Mouse (Mus musculus): ENCODE results near the gene Znrf3.

The Znrf3 gene

DNA sequence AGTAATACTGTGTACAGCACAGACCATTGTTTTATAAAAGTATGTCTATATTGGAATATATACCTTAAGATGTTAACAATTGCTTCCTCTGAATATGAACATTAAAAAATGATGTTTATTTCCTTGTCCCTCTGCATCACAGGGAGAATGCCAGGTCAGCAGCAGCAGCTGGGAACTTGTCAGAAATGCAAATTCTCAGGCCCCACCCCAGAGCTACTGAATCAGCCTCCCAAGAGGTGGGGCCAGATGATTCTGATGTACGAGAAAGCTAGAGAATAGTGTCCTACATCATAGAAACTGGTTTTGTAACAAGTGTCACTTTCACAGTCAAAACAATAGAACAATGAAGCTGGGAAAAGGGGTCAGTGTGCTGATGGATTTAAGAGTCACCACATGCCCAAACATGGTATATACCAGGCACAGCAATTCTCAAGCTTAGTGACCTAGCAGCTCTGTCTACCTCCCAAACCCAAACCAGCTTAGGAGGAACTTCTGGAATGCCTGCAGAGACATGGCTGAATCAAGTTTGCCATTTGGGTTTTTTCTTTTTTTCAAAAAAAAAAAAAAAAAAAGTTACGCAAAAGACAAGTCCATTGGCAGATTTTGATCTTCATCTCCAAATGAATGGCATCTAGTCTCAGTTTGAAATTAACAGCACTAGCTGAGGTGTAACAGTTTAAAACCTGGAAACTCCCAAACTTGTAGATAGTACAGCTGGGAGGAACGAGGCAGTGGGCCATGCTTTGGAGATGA is 46.2 kb downstream of the Znrf3 start:
- no peak for DNase-seq (ENCODE audit: low read depth, low spot score)

DNA sequence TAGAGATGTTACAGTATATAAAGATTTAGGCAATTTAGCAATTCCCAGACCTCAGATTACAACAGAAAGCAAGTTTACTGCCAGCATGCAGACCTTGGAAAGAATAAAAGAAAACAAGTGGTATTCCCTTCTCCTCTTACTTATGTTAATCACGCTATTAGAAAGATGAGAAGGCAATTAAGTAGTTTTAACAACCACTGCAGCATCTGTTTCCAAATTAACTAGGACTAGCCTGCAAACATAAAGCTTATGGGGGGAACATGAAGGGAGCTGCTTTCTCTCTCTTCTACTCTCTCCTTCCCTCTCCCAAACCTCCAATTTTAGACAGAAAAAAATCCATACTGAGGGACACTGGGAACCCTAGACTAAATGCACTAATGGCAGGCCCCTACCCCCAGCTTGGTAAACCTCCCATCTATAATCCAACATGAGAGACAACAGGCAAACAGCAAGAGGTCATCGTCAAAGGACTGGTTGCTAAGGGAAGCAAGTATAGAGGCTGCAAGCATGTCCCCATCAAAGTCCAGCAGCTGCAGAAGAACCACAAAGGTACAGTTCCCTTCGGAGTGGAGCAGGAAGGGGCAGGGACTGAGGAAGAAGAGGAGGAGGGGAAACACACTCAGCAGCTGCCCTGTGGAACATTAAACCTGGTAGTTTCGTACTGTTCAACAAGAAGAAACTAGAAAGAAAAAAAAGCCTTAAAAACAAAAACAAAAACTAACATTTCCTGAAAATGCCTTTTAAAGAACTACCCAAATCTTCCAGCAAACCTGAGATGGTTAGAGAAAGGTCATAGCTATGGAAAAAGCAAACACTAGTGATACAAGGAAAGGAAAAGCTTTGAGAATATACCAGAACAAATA is 53.4 kb downstream of the Znrf3 start:
- DNase-seq (ENCODE audit: low read depth, low spot score), result no peak

DNA sequence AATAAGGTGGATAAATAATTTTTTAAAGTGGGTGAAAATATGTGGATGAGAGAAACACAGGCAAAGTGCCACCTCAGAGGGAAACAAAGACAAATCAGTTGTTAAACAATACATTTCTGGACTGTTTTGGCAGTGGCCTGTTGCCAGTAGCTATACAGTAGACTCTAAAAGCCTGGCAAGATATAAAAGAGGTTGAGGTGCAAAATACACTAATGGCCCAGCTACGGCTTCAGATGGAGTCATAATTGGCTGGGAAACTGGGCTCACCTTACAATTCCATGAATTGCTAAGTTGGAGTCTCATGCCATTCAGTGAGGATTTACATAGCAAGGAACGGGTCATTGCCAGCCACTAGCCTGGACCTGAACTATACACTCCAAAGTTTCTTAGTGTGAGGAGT is 62.0 kb downstream of the Znrf3 start:
- DNase-seq (ENCODE audit: low read depth, low spot score), result no peak

DNA sequence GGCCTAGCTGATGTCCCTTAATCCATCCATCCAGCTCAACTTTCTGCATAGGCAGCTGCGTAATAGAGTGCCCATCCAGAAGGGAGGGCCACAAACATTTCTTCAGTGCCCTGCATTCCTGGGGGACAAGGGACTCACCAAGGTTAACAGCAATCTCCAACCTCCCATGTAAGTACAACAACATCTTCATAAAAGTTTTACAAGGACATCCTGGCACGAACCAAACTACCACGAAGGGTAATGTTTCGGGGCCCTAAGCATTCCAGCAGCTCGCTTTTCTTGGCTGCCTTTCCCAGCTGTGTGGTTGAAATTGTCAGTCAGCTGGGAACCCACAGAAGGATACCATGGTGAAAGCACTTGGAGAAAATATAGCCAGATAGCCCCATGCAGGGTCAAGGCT is 63.4 kb downstream of the Znrf3 start:
- no peak for DNase-seq (ENCODE audit: low read depth, low spot score)

DNA sequence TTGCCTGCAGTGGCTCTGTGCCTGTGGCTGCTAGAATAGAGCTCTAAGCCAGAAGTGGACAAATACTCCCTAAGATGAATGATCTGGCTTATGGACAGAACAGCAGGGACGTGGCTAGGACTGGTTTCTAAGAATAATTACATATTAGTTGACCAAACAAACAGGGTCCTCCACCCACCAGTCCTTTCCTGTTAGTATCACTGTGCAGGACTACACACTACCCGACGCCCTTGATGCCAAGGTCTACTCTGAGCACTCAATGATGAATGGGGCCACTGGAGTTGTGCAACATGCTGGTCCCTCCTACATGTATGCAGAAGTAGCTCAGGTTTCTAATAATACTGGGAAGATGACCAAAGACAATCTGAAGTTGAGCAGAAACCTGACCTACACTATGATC is 64.4 kb downstream of the Znrf3 start:
- no peak for DNase-seq (ENCODE audit: low read depth, low spot score)

DNA sequence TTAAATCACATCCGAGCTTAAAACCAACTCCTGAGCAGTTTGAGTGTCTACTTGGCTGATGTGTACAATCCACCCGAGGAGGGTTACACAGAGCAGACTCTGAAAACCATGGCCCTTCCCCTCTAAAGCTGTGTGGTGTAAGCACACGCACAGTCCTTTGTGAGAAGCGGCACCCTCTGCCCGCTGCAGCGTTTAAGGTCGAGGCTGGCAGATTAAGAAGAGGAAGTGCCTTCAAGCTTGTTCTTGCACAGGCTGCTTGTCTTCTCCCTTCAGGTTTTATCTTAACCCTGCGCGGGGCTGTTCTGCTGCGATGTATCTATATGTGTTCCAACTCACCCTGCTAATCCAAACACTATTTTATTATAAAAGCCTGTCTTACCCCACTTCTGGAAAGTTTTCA is 75.5 kb downstream of the Znrf3 start:
- no peak for DNase-seq (ENCODE audit: low read depth, low spot score)

DNA sequence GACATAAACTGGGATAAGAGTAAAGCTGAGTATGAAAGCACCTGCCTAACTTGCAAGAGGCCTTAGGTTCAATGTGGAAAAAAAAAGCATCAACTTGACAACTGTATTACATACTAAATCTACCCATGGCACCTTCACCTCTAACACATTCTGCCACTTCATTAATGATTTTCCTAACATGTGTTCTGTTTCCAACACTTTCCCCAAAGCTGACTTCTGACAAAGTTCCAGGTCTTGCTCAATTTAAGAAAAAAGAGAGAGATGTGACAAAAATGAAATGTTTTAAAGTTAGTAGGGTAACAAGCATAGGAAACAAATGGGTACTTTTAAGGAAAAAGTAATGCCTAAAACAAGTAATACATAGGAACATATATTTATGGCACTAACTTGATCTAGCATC is 76.2 kb downstream of the Znrf3 start:
- no peak for DNase-seq (ENCODE audit: low read depth, low spot score)

DNA sequence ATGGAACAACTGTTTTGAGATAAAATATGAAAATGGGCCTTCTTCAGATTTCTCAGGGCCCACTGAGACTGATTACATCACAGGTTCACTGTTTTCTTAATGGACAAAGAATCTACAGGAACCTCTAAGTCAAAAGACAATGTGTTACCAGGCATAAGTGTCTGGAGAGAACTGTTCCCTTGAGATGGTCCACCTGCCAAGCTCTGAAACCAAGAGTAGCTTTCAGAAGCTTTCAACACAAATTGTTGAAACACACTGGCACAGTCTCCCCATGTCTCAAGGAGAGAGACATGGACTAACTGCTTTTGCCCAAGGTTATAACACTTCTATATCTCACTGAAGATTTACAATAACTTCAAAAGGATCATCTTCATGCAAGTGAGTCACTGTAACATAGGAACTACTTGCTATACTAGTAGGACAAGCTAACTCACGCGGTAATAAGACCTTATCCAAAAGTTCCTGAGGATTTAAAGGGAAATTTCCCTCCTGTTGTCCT is 89.3 kb downstream of the Znrf3 start:
- DNase-seq (ENCODE audit: low read depth, low spot score), result no peak

DNA sequence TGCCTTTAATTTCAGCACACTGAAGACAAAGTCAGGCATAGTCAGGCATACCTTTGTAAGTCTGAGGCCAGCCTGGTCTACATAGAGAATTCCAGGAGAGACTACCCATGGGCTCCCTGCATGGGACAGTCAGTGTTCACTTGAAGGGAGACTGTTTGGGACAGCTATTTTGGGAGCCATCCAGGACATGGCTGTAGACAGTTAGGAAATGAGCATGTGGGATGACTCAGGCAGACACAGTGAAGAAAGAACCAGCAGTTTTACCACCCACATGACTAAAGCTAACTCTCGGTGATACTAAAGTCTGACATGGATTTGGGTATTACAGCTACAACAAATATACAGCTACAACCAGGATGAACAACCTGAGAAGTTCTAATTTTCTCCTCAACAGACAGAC is 89.9 kb downstream of the Znrf3 start:
- DNase-seq (ENCODE audit: low read depth, low spot score), result no peak

DNA sequence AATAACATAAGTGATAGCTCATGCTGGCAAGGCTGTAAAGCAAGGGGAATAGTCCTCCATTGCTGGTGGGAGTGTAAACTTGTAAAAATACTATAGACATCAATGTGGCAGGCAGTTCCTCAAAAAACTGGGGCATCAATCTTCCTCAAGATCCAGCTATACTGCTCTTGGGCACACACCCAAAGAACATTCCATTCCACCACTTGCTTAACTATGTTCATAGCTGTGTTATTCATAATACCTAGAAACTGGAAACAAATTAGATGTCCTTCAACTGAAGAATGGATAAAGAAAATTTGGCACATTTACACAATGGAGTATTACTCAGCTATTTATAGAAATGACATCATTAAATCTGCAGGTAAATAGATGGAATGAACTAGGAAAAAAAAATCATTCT is 91.6 kb downstream of the Znrf3 start:
- DNase-seq (ENCODE audit: low read depth, low spot score), result no peak

DNA sequence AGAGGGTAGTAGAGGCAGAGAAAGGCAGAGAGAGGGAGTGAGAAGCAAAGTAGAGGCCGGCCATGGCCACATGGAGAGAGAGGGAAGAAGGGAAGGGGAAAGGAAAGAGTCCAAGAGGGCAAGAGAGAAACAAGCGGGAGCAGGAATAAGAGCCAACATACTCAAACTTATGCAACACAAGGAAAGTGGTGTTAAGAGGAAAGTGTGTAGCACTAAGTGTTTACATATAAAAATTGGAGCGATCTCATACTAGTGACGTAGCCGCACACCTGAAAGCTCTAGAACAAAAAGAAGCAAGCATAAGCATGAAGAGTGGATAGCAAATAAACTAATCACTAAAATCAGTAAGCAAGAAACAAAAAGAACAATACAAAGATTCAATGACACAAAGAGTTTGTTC is 95.2 kb downstream of the Znrf3 start:
- DNase-seq (ENCODE audit: low read depth, low spot score), result no peak

DNA sequence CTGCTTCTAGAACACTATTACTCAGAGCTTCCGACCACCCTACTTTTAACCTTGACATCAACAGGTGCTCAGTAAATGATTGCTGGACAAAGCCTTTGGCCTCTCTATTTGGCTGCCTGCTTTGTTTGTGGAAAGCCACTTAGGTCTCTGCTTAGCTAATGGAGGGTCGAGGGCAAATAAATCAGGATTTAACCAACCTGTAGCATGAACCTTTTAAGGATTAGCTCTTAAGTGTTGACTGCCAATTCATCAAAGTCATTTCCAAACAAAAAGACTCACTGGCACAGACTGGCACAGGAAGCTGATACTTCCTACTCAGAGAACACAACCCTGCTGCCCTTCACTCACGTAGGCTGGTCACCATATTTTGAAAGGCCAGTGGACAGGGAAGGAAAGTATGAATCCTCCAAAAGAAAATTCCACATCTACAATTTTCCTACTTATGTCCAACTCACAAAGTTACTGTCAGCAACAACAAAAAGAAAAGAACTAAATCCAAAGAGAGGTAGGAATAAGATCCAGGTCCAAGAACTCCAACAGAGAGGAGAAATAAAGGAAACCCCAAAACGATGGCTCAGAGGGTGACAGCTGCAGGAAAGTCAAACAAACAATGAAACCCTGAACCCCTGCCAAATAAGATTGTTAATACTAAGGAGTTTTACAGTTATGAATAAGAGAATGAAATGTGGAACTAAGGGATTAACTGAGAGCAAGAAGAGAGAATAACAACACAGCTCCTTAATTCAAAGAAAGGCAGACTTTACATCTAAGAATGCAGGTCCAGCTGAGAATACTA is 97.6 kb downstream of the Znrf3 start:
- no peak for DNase-seq (ENCODE audit: low read depth, low spot score)

DNA sequence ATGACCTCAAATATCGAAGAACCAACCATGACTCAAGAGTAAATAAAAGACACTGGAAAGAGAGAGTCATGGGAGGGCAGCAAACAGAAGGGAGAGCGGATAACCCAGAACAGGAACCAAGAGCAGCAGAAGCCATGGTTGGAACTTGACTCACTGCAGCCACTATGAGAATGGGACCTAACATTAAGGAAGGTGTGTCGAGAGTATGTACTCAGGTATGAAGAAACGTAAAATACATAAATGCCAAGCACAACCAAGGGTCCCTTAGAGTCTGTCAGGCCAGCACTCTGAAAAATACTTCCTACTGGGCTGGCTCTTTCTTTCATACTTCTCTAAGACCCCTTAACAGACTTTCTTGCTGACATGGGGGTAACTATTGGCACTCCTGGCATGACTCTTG is 100.9 kb downstream of the Znrf3 start:
- no peak for DNase-seq (ENCODE audit: low read depth, low spot score)

DNA sequence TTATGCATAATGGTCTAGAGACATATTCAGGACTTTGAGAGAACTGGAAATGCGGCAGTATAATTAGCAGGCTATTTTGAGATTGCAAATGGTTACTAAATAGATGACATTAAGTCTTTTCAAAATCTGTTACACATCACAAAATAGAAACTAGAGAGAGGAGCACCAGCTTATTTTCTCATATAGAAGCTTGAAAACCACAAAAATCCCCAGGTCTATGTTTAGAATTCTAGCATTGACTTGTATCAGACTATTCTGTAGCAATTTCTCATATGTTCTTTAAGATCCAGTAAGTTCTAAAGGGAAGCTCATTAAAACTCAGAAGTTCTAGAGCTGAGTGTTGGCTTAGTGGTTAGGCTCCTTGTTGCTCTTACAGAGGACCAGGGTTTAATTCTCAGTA is 104.9 kb downstream of the Znrf3 start:
- DNase-seq (ENCODE audit: low read depth, low spot score), result no peak

DNA sequence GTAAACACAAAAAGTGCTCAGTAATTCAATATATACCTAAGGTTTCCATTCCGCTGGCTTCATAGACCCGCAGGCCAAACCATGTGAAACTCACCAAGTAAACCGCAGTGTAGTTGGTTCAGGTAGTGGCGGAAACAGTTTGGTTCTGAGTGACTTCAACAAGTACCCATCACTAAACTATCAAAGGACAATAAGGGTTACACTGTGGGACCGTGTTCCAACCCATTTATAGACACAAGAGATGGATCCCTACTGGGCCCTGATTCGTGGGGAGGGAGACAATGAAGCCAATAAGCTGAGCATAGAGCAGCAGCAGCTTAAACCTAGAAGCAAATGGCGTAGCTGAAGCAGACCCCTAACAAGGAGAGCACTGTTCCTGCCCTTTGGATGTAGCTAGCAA is 107.8 kb downstream of the Znrf3 start:
- no peak for DNase-seq (ENCODE audit: low read depth, low spot score)

DNA sequence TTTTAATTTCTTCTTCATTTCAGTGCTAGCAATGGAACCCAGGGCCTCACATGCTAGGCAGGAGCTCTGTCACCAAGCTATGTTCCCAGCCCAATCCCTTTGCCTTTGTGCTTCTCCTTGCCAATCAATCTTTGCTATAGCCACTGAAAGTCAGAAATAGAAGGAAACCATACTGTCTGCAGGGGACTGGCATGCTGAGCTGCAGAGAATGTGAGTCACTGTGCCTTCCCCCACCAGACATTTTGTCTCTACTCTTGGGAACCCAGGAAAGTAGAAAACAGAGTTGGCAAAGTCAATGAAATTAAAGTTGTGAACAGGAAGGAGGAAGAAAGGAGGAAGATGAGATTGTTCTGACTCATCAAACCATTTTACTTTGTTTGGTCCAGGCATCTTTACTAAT is 108.4 kb downstream of the Znrf3 start:
- no peak for DNase-seq (ENCODE audit: low read depth, low spot score)

DNA sequence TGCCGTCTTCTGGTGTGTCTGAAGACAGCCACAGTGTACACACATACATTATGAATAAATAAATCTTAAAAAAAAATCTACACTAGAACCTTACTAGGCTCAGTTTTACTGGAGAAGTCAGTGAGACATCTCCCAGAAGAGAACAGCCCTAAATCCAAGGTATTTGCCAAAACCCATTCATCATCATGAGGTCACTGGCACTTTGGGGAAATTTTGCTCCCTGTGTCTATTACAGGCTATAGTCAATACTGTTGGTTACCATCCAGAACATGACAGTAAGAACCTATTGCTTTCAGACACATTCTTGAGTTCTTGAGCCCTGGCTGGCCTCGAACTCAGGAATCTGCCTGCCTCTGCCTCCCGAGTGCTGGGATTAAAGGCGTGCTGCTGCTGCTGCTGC is 113.8 kb downstream of the Znrf3 start:
- no peak for DNase-seq (ENCODE audit: low read depth, low spot score)

DNA sequence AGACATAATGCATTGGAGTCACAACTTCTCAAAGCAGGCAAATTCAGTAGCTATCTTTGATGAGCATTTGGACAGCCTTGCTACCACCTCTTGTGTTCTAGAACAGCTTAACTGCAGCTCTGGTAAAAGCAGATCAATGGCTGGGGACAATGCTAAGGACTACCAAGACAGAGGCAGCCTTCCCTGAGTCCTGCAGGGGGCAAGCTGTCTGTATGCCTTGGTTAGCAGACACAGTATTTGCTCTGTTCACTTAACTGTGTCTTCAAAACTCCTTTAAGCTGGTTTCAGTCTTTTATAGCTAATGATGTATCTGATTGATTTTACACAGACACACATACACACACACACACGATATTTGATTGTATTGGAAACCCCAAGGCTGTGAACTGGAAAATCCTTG is 117.0 kb downstream of the Znrf3 start:
- DNase-seq (ENCODE audit: low read depth, low spot score), result no peak

DNA sequence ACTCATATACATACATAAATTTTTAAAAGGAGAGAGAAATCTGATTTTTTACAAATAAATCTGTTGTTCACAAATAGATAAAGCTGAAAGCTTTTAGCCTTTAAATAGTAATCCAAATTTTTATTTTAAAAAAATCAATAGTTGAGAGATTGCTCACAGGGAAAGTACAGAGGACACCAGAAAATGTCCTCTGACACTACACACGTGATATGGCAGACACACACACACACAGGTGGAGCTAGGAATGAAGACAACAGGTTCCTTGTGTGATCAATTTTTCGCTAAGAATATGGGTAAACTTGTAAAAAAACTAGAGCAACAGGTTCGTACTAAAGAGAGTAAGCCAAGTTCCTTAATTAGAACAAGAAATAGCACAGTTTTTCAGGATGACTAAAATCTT is 118.4 kb downstream of the Znrf3 start:
- no peak for DNase-seq (ENCODE audit: low read depth, low spot score)

DNA sequence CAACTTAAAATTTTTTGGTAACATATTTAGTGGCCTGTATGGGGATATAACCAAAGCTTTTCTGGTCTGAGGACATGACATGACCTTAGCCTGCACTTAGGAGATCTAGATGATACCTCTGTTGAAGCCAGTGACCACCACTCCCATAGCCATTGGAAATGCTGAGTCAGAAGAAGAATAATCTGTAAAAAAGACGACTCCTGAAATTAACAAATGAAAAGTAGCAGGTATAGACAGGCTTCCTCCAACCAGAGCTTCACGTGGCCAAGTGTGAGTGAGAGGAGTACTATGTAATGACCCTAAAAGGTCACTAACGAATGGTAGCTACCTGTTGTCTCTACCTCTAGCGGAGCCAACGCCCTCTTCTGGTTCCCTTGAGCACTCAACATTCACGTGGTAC is 119.4 kb downstream of the Znrf3 start:
- DNase-seq (ENCODE audit: low read depth, low spot score), result no peak

DNA sequence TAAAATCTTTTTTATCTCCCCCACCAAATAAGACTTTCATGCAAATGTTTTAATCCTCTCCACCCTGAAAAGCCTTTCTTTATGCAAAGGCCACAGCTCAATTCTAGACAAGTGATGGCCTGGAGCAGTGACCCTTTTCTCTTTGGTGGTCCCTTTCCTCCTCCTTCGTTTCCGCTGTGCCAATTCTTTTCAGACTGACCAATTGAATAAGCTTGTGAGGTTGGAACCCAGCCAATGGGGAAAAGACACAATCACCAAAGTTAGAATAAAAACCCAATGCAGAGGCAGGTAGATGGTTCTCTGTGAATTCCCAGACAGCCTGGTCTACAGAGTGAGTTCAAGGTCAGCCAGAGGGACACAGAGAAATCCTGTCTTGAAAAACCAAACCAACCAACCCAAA is 120.4 kb downstream of the Znrf3 start:
- DNase-seq (ENCODE audit: low read depth, low spot score), result no peak

DNA sequence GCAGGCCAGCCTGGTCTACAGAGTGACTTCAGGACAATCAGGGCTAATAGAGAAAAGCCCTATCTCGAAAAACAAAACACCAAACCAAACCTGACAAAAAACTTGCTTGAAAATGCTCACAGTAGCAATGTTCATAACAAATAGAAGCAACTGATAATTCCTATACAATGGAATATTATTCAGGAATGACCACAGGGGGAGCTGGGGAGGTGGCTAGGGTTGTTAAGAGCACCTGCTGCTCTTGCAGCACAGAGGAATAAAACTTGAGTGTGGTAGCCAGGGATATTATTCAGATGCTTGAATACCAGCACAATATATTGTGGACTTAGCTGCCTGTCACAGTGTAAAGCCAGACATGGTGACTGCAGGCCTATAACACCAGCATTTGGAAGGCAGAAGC is 123.0 kb downstream of the Znrf3 start:
- no peak for DNase-seq (ENCODE audit: low read depth, low spot score)
